Mouse (Mus musculus) ES-E14 (cell line): Measurements from ENCODE around the gene Gmpr. TPM values are rescaled to one million over a fixed set of nuclear protein-coding genes. Genes with fewer than 3 reads are reported as not detected.

ENCODE experiments used
- DNase-seq: peaks from one replicate; pipeline ENCODE4 v3.0.0-alpha.2; 2013; ENCODE audit warnings: low read depth, low spot score
- H3K27ac ChIP-seq: 2 replicates; pipeline ENCODE4 v1.5.1; 2012; ENCODE audit warnings: low read depth, mild to moderate bottlenecking, low read length, moderate library complexity, mixed read lengths; ENCODE audit not compliant: poor library complexity, insufficient read depth, severe bottlenecking
- H3K36me3 ChIP-seq: 2 replicates; pipeline ENCODE4 v1.6.1; 2012; ENCODE audit warnings: mild to moderate bottlenecking, low read length, moderate library complexity, mixed read lengths; ENCODE audit not compliant: control insufficient read depth, poor library complexity, insufficient read depth, severe bottlenecking
- H3K4me1 ChIP-seq, 2 experiments: fragments of 150-350 bp in 1 of 2; sonication (generic) in 1 of 2; 2 replicates each; pipeline ENCODE4 v1.6.1; 2012; ENCODE audit warnings: low read length in 2 of 2, mild to moderate bottlenecking in 1 of 2, mixed read lengths in 1 of 2; ENCODE audit not compliant: control insufficient read depth in 2 of 2, insufficient read depth in 2 of 2, poor library complexity in 1 of 2
- H3K4me3 ChIP-seq, 2 experiments: fragments of 150-350 bp in 1 of 2; sonication (generic) in 1 of 2; 2 replicates each; pipeline ENCODE4 v1.5.1; 2012; ENCODE audit warnings: low read length in 2 of 2, low read depth in 1 of 2, mild to moderate bottlenecking in 1 of 2, mixed read lengths in 1 of 2; ENCODE audit not compliant: insufficient read depth in 1 of 2, poor library complexity in 1 of 2, severe bottlenecking in 1 of 2
- H3K9ac ChIP-seq: 2 replicates; pipeline ENCODE4 v1.6.1; 2012; ENCODE audit warnings: low read depth, mild to moderate bottlenecking, low read length, mixed read lengths; ENCODE audit not compliant: poor library complexity, insufficient read depth, severe bottlenecking
- H3K9me3 ChIP-seq: fragments of 150-350 bp; sonication (generic); 2 replicates; pipeline ENCODE4 v1.6.1; 2012; ENCODE audit warnings: low read depth, mild to moderate bottlenecking, low read length; ENCODE audit not compliant: control insufficient read depth, insufficient read depth
- CHD2 ChIP-seq: IDR thresholded peaks from 2 replicates; pipeline ENCODE4 v1.6.1; 2014; ENCODE audit warnings: mild to moderate bottlenecking, low read depth, low read length, inconsistent platforms
- HCFC1 ChIP-seq: IDR thresholded peaks from 2 replicates; pipeline ENCODE4 v1.6.1; 2012; ENCODE audit warnings: low read length, inconsistent platforms, borderline replicate concordance; ENCODE audit not compliant: insufficient read depth
- MAFK ChIP-seq: IDR thresholded peaks from 2 replicates; pipeline ENCODE4 v1.6.1; 2014; ENCODE audit warnings: mild to moderate bottlenecking, low read depth, low read length, inconsistent platforms; ENCODE audit not compliant: insufficient read depth
- ZC3H11A ChIP-seq: IDR thresholded peaks from 2 replicates; pipeline ENCODE4 v1.6.1; 2012; ENCODE audit warnings: low read depth, mild to moderate bottlenecking, inconsistent platforms, low read length, borderline replicate concordance
- ZNF384 ChIP-seq: IDR thresholded peaks from 2 replicates; pipeline ENCODE4 v1.6.1; 2012; ENCODE audit warnings: low read depth, low read length, inconsistent platforms
- in situ Hi-C, 2 experiments: fragments of 600-800 bp; cut with MboI; formaldehyde crosslinking; loops; one replicate each; pipeline ENCODE4 v1.15.1; 2025; ENCODE audit warnings: low sequenced_read_pairs in 2 of 2, inconsistent platforms in 1 of 2; ENCODE audit not compliant: unreplicated experiment in 2 of 2
- total RNA-seq: library from RNA; depleted of rRNA; stranded (reverse); fragments of 300-350 nt; gene quantifications from 2 replicates; pipeline ENCODE4 v1.2.3, GENCODE M21; 2012

Gene Gmpr
- total RNA-seq, 1 experiment, result 9.6 TPM

GRCm38 (mm10) chr13:45498623-45499022 lies 8.6 kb upstream of the Gmpr start:
- in situ Hi-C loops, result no loop called here

GRCm38 (mm10) chr13:45499391-45499790 lies 7.9 kb upstream of the Gmpr start:
- Histone ChIP-seq H3K4me1 (peaks cover under 1 to 1% of the 10 kb centered on the region in 2 experiments; a peak in 1 of 4 replicates), H3K36me3 (no peaks in the 10 kb centered on the region), H3K9ac (no peak overlapping the region), H3K4me3 (no peak overlapping the region), H3K9me3 (no peaks in the 10 kb centered on the region), H3K27ac (no peak overlapping the region)
- in situ Hi-C loops, result no loop called here
- TF ChIP-seq CHD2, result no peak
- TF ChIP-seq MAFK, result no peak
- TF ChIP-seq ZC3H11A, result no peak
- no peak for TF ChIP-seq ZNF384
- no peak for TF ChIP-seq HCFC1
- no peak for DNase-seq

More at GRCm38 (mm10) chr13:45498623-45499022, 8.6 kb upstream of the Gmpr start:
- H3K9ac ChIP-seq, result no peak overlapping the region
- H3K27ac ChIP-seq, result no peak overlapping the region
- H3K9me3 ChIP-seq, result no peaks in the 10 kb centered on the region
- DNase-seq, result no peak
- no peaks in the 10 kb centered on the region for H3K36me3 ChIP-seq
- H3K4me3 ChIP-seq, result no peak overlapping the region
- TF ChIP-seq ZC3H11A (no peak), ZNF384 (no peak), HCFC1 (no peak), MAFK (no peak), CHD2 (no peak)
- H3K4me1 ChIP-seq, result peaks cover 1 to 3% of the 10 kb centered on the region in 2 experiments; a peak in 1 of 4 replicates

GRCm38 (mm10) chr13:45499906-45500305 lies 7.3 kb upstream of the Gmpr start:
- in situ Hi-C loops, result no loop called here
- Histone ChIP-seq H3K36me3 (no peaks in the 10 kb centered on the region), H3K4me3 (no peak overlapping the region), H3K27ac (no peak overlapping the region), H3K9ac (no peak overlapping the region), H3K4me1 (peaks cover 0 to 1% of the 10 kb centered on the region in 2 experiments; a peak in 1 of 4 replicates), H3K9me3 (no peaks in the 10 kb centered on the region)
- TF ChIP-seq ZNF384 (no peak), ZC3H11A (no peak), MAFK (no peak), CHD2 (no peak), HCFC1 (no peak)
- no peak for DNase-seq

GRCm38 (mm10) chr13:45502791-45503190 lies 4.5 kb upstream of the Gmpr start:
- in situ Hi-C loops, result no loop called here
- H3K27ac ChIP-seq, result no peak overlapping the region
- no peak for DNase-seq

More at GRCm38 (mm10) chr13:45502791-45503190, 4.5 kb upstream of the Gmpr start:
- H3K9me3 ChIP-seq, result no peaks in the 10 kb centered on the region
- TF ChIP-seq HCFC1 (no peak), ZNF384 (no peak), ZC3H11A (no peak), MAFK (no peak), CHD2 (no peak)
- H3K9ac ChIP-seq, result no peak overlapping the region
- peaks cover 0 to 1% of the 10 kb centered on the region in 2 experiments; a peak in 1 of 4 replicates for H3K4me1 ChIP-seq
- H3K36me3 ChIP-seq, result no peaks in the 10 kb centered on the region
- no peak overlapping the region for H3K4me3 ChIP-seq
